Mouse (Mus musculus): Measurements from ENCODE around the gene Appl1. TPM values are rescaled to one million over a fixed set of nuclear protein-coding genes. Genes with fewer than 3 reads are reported as not detected.
A peak's percentile ranks its signal among the peaks of the same experiment; 100 is the strongest.

Appl1 gene
- total and polyA plus RNA-seq, 3 experiments = 2.5 to 4.5 TPM; not detected in 1

GRCm38 (mm10) chr14:26996257-26996656 is 25.2 kb upstream of the Appl1 start:
- H3K4me1 ChIP-seq (ENCODE audit: control insufficient read depth in 1 of 2, insufficient read depth in 2 of 2, low read length in 2 of 2) = peaks cover 0 to 6% of the 10 kb centered on the region in 2 experiments; a peak in 2 of 4 replicates
- H3K27ac ChIP-seq (ENCODE audit: control insufficient read depth, low read depth, low read length) = no peak overlapping the region
- H3K9me3 ChIP-seq (replicated peaks; ENCODE audit: insufficient read depth, low read length) = no peaks in the 10 kb centered on the region
- H3K27me3 ChIP-seq (ENCODE audit: control insufficient read depth in 1 of 2, insufficient read depth in 2 of 2, low read length in 2 of 2) = peaks cover 4 to 6% of the 10 kb centered on the region in 2 experiments; a peak in 3 of 4 replicates
- no peak overlapping the region for H3K4me3 ChIP-seq (ENCODE audit: control insufficient read depth in 1 of 2, insufficient read depth in 1 of 2, low read depth in 2 of 2, low read length in 2 of 2)
- no peak overlapping the region for H3K9ac ChIP-seq (ENCODE audit: control insufficient read depth, low read depth, low read length, poor library complexity, severe bottlenecking)
- no peak for DNase-seq (ENCODE audit: low read depth, low spot score)
- no peaks in the 10 kb centered on the region; a peak in 1 of 4 replicates for H3K36me3 ChIP-seq (ENCODE audit: control insufficient read depth in 1 of 2, insufficient read depth in 2 of 2, low read length in 2 of 2)
- no peaks in the 10 kb centered on the region for H3K79me2 ChIP-seq (ENCODE audit: control insufficient read depth, insufficient read depth, low read length, poor library complexity)
- TF ChIP-seq ETS1 (IDR thresholded peaks at IDR 0.05; ENCODE audit: low read depth, low read length) (no peak), MXI1 (IDR thresholded peaks at IDR 0.05; ENCODE audit: low read depth, low read length) (no peak), GATA1 (IDR thresholded peaks at IDR 0.05; ENCODE audit: low read depth, low read length) (no peak), NELFE (IDR thresholded peaks at IDR 0.05; ENCODE audit: low read depth, low read length) (no peak), SIN3A (IDR thresholded peaks at IDR 0.05; ENCODE audit: low read length) (no peak), TAL1 (IDR thresholded peaks at IDR 0.05; ENCODE audit: low read length) (no peak), EP300 (IDR thresholded peaks at IDR 0.05; ENCODE audit: low read depth in 1 of 2, low read length in 2 of 2) (no peak), ZC3H11A (IDR thresholded peaks at IDR 0.05; ENCODE audit: low read depth, low read length) (no peak), MEF2A (IDR thresholded peaks at IDR 0.05; ENCODE audit: extremely low read depth, insufficient replicate concordance, low read depth, low read length, poor library complexity, severe bottlenecking) (no peak), ZMIZ1 (IDR thresholded peaks at IDR 0.05; ENCODE audit: low read depth, low read length) (no peak)

- Histone ChIP-seq H3K79me2 (ENCODE audit: control insufficient read depth, insufficient read depth, low read length, poor library complexity) (no peaks in the 10 kb centered on the region), H3K27ac (ENCODE audit: control insufficient read depth, low read depth, low read length) (no peak within 1 kb of the TSS), H3K27me3 (ENCODE audit: control insufficient read depth in 1 of 2, insufficient read depth in 2 of 2, low read length in 2 of 2) (peaks cover 4 to 6% of the 10 kb centered on the region in 2 experiments), H3K4me1 (ENCODE audit: control insufficient read depth in 1 of 2, insufficient read depth in 2 of 2, low read length in 2 of 2) (peaks cover 0 to 6% of the 10 kb centered on the region in 2 experiments; a peak in 2 of 4 replicates), H3K36me3 (ENCODE audit: control insufficient read depth in 1 of 2, insufficient read depth in 2 of 2, low read length in 2 of 2) (no peaks in the 10 kb centered on the region; a peak in 1 of 4 replicates), H3K9me3 (replicated peaks; ENCODE audit: insufficient read depth, low read length) (no peaks in the 10 kb centered on the region), H3K4me3 (ENCODE audit: control insufficient read depth in 1 of 2, insufficient read depth in 1 of 2, low read depth in 2 of 2, low read length in 2 of 2) (no peak within 1 kb of the TSS; a peak in 1 of 4 replicates), H3K9ac (ENCODE audit: control insufficient read depth, low read depth, low read length, poor library complexity, severe bottlenecking) (no peak within 1 kb of the TSS)
- peak; percentile 60 for DNase-seq (ENCODE audit: low read depth, low spot score)
- TF ChIP-seq USF2 (IDR thresholded peaks at IDR 0.05; ENCODE audit: borderline replicate concordance in 1 of 2, insufficient read depth in 1 of 2, low read depth in 1 of 2, low read length in 2 of 2) (no peak), ZKSCAN1 (IDR thresholded peaks at IDR 0.05; ENCODE audit: low read depth, low read length) (no peak), NRF1 (IDR thresholded peaks at IDR 0.05; ENCODE audit: insufficient read depth, low read depth, low read length, poor library complexity, severe bottlenecking) (peak; percentile 33; the same call in 1 of the 2 replicates), SMC3 (IDR thresholded peaks at IDR 0.05; ENCODE audit: low read depth, low read length) (no peak), POLR2AphosphoS5 (IDR thresholded peaks at IDR 0.05; ENCODE audit: borderline replicate concordance, low read depth, low read length) (no peak), GATA1 (IDR thresholded peaks at IDR 0.05; ENCODE audit: low read depth, low read length) (peak; percentile 37; the same call in 1 of the 2 replicates), RCOR1 (IDR thresholded peaks at IDR 0.05; ENCODE audit: low read depth, low read length) (peak; percentile 41; the same call in 1 of the 2 replicates), CTCF (IDR thresholded peaks at IDR 0.05 in 2 of 3, conservative IDR thresholded peaks at IDR 0.05 in 1 of 3; ENCODE audit: control insufficient read depth in 1 of 3, insufficient read depth in 1 of 3, low read depth in 2 of 3, low read length in 3 of 3, poor library complexity in 1 of 3, severe bottlenecking in 1 of 3) (no peak), EP300 (IDR thresholded peaks at IDR 0.05; ENCODE audit: low read depth in 1 of 2, low read length in 2 of 2) (peak in 1 of 2 experiments; percentile 42; a peak in 1 of 4 replicates), ETS1 (IDR thresholded peaks at IDR 0.05; ENCODE audit: low read depth, low read length) (no peak), BHLHE40 (IDR thresholded peaks at IDR 0.05; ENCODE audit: borderline replicate concordance, low read depth, low read length) (no peak), TBP (IDR thresholded peaks at IDR 0.05; ENCODE audit: low read depth, low read length) (no peak), TAL1 (IDR thresholded peaks at IDR 0.05; ENCODE audit: low read length) (no peak), TCF12 (IDR thresholded peaks at IDR 0.05; ENCODE audit: low read depth, low read length) (no peak), HCFC1 (IDR thresholded peaks at IDR 0.05; ENCODE audit: low read depth, low read length) (no peak), MYC (IDR thresholded peaks at IDR 0.05; ENCODE audit: low read depth, low read length) (no peak), MXI1 (IDR thresholded peaks at IDR 0.05; ENCODE audit: low read depth, low read length) (no peak), CHD2 (IDR thresholded peaks at IDR 0.05; ENCODE audit: low read length) (no peak), ZNF384 (IDR thresholded peaks at IDR 0.05; ENCODE audit: low read depth, low read length) (no peak), POLR2A (IDR thresholded peaks at IDR 0.05; ENCODE audit: control insufficient read depth in 1 of 2, insufficient read depth in 1 of 2, low read depth in 1 of 2, low read length in 2 of 2, poor library complexity in 1 of 2) (no peak), ZC3H11A (IDR thresholded peaks at IDR 0.05; ENCODE audit: low read depth, low read length) (no peak), E2F4 (IDR thresholded peaks at IDR 0.05; ENCODE audit: borderline replicate concordance, low read depth, low read length) (no peak), MAZ (IDR thresholded peaks at IDR 0.05; ENCODE audit: low read depth, low read length) (no peak)
Measured at GRCm38 (mm10) chr14:26994211-26994741, 23.2 kb upstream of the Appl1 start, which contains the start of gene Hesx1. TSS of gene Hesx1 (plus strand) at chr14:26994416.

Measured in MEL (cell line).